Mouse (Mus musculus) liver, embryonic 11.5 days (tissue): ENCODE measurements around the gene Ppp4r2. TPM values are rescaled to one million over a fixed set of nuclear protein-coding genes. Genes with fewer than 3 reads are reported as not detected.

ENCODE experiments used
- ATAC-seq: fragments of 200-750 bp; cut with Nextera tagmentation; replicated peaks from 2 replicates; pipeline ENCODE4 v1.8.0; 2017; ENCODE audit warnings: moderate number of reproducible peaks, mild to moderate bottlenecking, moderate TSS enrichment, moderate library complexity; ENCODE audit not compliant: low FRiP score
- DNase-seq: peaks from one replicate; pipeline ENCODE4 v3.0.0-alpha.2; 2017; ENCODE audit warnings: low spot score
- H3K27ac ChIP-seq: fragments of 300-500 bp; sonication (generic); 2 replicates; pipeline ENCODE4 v1.5.1; 2014; ENCODE audit warnings: mild to moderate bottlenecking, low read depth, low read length, control low read depth
- H3K27me3 ChIP-seq: fragments of 300-500 bp; sonication (generic); replicated peaks from 2 replicates; pipeline ENCODE4 v1.6.1; 2014; ENCODE audit warnings: low read length, mixed read lengths; ENCODE audit not compliant: control insufficient read depth, insufficient read depth
- H3K36me3 ChIP-seq: fragments of 300-500 bp; sonication (generic); 2 replicates; pipeline ENCODE4 v1.6.1; 2014; ENCODE audit warnings: mild to moderate bottlenecking, low read length, moderate library complexity, mixed read lengths; ENCODE audit not compliant: control insufficient read depth, insufficient read depth
- H3K4me1 ChIP-seq: fragments of 300-500 bp; sonication (generic); replicated peaks from 2 replicates; pipeline ENCODE4 v1.6.1; 2014; ENCODE audit warnings: low read length, mixed read lengths; ENCODE audit not compliant: control insufficient read depth, insufficient read depth
- H3K4me2 ChIP-seq: fragments of 300-500 bp; sonication (generic); 2 replicates; pipeline ENCODE4 v1.6.1; 2014; ENCODE audit warnings: mild to moderate bottlenecking, control low read depth, moderate library complexity
- H3K4me3 ChIP-seq: fragments of 300-500 bp; sonication (generic); 2 replicates; pipeline ENCODE4 v1.5.1; 2014; ENCODE audit warnings: low read depth, low read length, control low read depth
- H3K9ac ChIP-seq: fragments of 300-500 bp; sonication (generic); 2 replicates; pipeline ENCODE4 v1.6.1; 2014; ENCODE audit warnings: low read depth, low read length, control low read depth
- H3K9me3 ChIP-seq: fragments of 300-500 bp; sonication (generic); 2 replicates; pipeline ENCODE4 v1.6.1; 2016; ENCODE audit warnings: low read length, inconsistent platforms, mixed read lengths; ENCODE audit not compliant: control insufficient read depth
- WGBS: fragments of 180-500 bp; shearing (Covaris S2); extraction: QIAGEN DNeasy Blood & Tissue Kit; methylation state at CpG from one replicate; pipeline ENCODE4 v1.1.7; 2014; 5-methylcytosine and 5-hydroxymethylcytosine counted together
- polyA plus RNA-seq: library from polyadenylated mRNA; unstranded; fragments of >200 nt; fragmentation: Nextera tagmentation; extraction: Ambion mirVana; gene quantifications from 2 replicates; pipeline ENCODE4 v1.2.1, GENCODE M21; 2014

Ppp4r2 gene
- 25.0 and 26.5 TPM in 2 replicates for polyA plus RNA-seq

DNA sequence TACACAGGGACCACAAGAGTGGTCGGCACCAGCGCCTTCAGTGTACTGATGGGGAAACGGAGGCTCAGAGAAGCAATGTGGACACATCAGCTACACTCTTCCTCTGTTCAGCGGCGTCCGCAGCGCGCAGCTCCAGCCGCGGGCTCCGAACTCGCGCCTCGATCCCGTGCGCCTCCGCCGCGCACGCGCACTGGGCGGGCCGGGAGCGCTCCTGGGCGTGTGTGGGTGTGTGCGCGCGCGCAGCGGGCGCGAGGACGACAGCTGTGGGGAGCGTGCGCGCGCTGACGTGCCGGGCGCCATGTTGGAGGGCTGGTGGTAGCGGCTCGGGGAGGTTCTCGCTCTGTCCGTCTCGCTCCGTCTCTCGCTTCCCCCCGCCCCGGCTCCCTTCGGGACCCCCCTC lies at the start of gene Ppp4r2:
TSS of gene Ppp4r2 (plus strand) at position 268 of the 400 bp plus-strand sequence.
- Histone ChIP-seq H3K36me3 (peaks cover 21% of the 10 kb centered on the region), H3K4me3 (peak within 1 kb of the TSS; percentile 77), H3K9me3 (no peaks in the 10 kb centered on the region), H3K4me1 (peaks cover 12% of the 10 kb centered on the region), H3K27me3 (no peaks in the 10 kb centered on the region), H3K4me2 (peak within 1 kb of the TSS; percentile 75), H3K9ac (peak within 1 kb of the TSS; percentile 82), H3K27ac (peak within 1 kb of the TSS; percentile 80)
- ATAC-seq (peak; percentile 92), DNase-seq (peak; percentile 86)
- under 1% methylated on average over 40 of the region's 50 CpGs for WGBS

DNA sequence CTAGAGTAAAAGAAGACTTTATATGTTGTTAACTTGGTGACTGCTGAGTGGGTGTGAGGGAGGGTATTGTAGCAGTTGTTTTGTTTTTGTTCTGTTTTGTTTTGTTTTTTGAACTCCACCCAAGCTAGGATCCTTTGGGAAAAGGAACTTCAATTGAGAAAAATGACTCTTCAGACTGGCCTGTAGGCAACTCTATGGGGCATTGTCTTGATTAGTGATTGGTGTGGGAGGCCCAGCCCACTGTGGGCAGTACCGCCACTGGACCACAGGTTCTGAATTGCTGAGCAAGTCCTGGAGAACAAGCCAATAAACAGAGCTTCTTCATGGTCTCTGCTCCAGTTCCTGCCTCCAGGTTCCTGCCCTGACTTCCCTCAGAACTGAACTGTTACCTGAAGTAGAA lies 45.7 kb upstream of the Ppp4r2 start:
- no peak overlapping the region for H3K27ac ChIP-seq
- H3K27me3 ChIP-seq = no peaks in the 10 kb centered on the region
- no peaks in the 10 kb centered on the region for H3K4me1 ChIP-seq
- DNase-seq (no peak), ATAC-seq (no peak)
- no peak overlapping the region for H3K4me3 ChIP-seq
- H3K36me3 ChIP-seq = no peaks in the 10 kb centered on the region
- WGBS = 72% methylated on average over 1 of the region's 1 CpGs
- H3K4me2 ChIP-seq = no peak overlapping the region
- H3K9me3 ChIP-seq = no peaks in the 10 kb centered on the region
- no peak overlapping the region for H3K9ac ChIP-seq

DNA sequence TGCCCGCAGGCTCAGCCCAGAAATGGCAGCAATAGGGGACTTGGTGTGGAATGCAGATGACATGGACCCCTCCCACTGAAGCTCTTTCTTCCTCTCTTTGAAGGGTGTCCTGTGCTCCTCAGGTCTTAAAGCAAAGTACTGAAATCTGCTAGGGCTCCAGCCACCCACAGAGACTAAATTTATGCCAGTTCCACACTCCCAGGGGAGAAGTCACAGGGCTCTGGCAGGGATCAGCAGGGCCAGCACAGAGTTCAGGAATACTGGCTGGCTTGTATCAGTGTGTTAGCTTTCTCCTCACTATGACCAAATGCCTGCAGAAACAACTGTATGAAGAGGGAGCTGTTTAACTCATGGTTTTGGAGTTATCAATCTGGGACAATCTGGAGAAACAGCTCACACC lies 44.3 kb upstream of the Ppp4r2 start:
- no peaks in the 10 kb centered on the region for H3K4me1 ChIP-seq
- H3K9ac ChIP-seq = no peak overlapping the region
- 100% methylated on average over 1 of the region's 1 CpGs for WGBS
- H3K36me3 ChIP-seq = no peaks in the 10 kb centered on the region
- no peak overlapping the region for H3K4me2 ChIP-seq
- H3K4me3 ChIP-seq = no peak overlapping the region
- ATAC-seq (no peak), DNase-seq (no peak)
- H3K27me3 ChIP-seq = no peaks in the 10 kb centered on the region
- no peak overlapping the region for H3K27ac ChIP-seq
- no peaks in the 10 kb centered on the region for H3K9me3 ChIP-seq

DNA sequence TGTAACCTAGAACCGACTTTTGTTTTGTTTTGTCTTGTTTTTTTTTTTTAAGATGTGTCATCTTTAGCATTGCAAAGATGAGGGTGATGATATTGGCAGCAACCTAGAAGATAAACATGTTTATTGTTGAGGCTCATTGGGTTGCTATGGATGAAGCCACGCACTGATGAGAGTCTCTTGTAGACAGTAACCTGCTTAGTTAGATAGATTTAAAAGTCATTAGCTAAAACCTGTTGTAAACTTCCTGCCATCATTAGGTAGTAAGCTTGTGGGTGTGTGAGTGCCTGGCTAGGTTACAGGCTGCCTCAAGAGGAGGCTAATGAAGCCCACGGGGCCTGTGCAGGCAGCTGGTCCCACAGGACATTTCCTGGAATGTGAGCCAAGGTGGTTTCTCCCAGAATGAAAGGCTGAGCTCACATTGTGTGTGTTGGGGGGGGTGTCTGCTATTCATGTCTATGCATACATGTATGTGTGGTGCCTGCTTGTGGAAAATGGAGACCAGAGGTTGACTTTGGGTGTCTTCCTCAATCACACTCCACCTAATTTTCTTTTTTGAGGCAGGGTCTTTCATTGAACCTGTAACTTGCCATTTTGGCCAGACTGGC lies 41.3 kb upstream of the Ppp4r2 start:
- no peaks in the 10 kb centered on the region for H3K4me1 ChIP-seq
- no peak overlapping the region for H3K27ac ChIP-seq
- no peak overlapping the region for H3K4me2 ChIP-seq
- no peak overlapping the region for H3K9ac ChIP-seq
- H3K36me3 ChIP-seq = no peaks in the 10 kb centered on the region
- 67% methylated on average over 3 of the region's 3 CpGs for WGBS
- ATAC-seq (no peak), DNase-seq (no peak)
- H3K9me3 ChIP-seq = no peaks in the 10 kb centered on the region
- H3K4me3 ChIP-seq = no peak overlapping the region
- H3K27me3 ChIP-seq = no peaks in the 10 kb centered on the region

GRCm38 (mm10) chr6:100792973-100793769 lies 40.3 kb upstream of the Ppp4r2 start:
- H3K27ac ChIP-seq = no peak overlapping the region
- H3K4me1 ChIP-seq = no peaks in the 10 kb centered on the region
- ATAC-seq = no peak
- H3K9ac ChIP-seq = no peak overlapping the region
- H3K4me2 ChIP-seq = no peak overlapping the region
- H3K4me3 ChIP-seq = no peak overlapping the region
- no peaks in the 10 kb centered on the region for H3K27me3 ChIP-seq
- H3K9me3 ChIP-seq = no peaks in the 10 kb centered on the region
- no peak for DNase-seq
- 83% methylated on average over 14 of the region's 14 CpGs for WGBS
- no peaks in the 10 kb centered on the region for H3K36me3 ChIP-seq

DNA sequence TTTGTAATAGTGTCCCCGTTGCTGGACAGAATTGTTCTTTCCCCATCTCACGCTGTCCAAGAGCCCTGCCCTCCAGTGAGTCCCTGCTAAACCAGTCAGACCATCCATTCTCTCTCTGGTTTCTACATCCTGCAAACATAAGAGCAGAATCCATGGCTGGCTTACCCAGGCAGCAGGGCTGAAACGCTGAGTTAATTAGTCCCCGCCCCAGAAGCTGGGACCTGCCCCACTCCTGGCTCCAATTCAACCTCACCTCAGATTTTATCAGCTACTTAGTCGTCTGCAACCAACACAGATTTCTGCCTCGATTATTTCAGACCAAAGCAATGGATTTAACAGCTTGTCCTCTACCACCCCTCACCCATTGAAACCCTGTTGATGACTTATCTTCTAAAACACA lies 37.6 kb upstream of the Ppp4r2 start:
- no peak for DNase-seq

DNA sequence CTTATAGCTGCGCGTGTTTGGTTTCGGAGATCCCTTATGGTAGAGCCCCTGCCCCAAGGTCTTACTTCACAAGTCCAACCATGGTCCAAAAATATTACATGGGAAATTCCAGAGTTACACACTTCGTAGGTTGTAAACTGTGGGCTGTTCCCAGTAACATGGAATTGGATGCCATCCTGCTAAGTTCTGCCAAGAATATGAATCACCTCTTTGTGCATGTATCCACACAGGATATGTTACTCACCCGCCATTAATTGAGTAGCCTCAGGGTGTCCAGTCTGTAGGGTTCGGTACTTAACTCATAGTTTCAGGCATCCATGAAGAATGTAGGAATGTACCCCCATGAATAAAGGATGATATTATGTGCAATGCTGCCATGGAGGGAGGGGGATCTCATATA lies 34.1 kb upstream of the Ppp4r2 start:
- DNase-seq (no peak), ATAC-seq (no peak)
- WGBS = 88% methylated on average over 6 of the region's 6 CpGs

More for the DNA sequence above, 37.6 kb upstream of the Ppp4r2 start:
- no peak overlapping the region for H3K27ac ChIP-seq
- 44% methylated on average over 6 of the region's 6 CpGs for WGBS
- H3K4me3 ChIP-seq = no peak overlapping the region
- no peak overlapping the region for H3K4me2 ChIP-seq
- H3K9ac ChIP-seq = no peak overlapping the region
- no peak for ATAC-seq
- no peaks in the 10 kb centered on the region for H3K36me3 ChIP-seq
- H3K27me3 ChIP-seq = no peaks in the 10 kb centered on the region
- H3K4me1 ChIP-seq = no peaks in the 10 kb centered on the region
- H3K9me3 ChIP-seq = no peaks in the 10 kb centered on the region

GRCm38 (mm10) chr6:100799766-100800165 lies 33.7 kb upstream of the Ppp4r2 start:
- H3K36me3 ChIP-seq = no peaks in the 10 kb centered on the region
- whole genome bisulfite sequencing = 87% methylated on average over 4 of the region's 4 CpGs

More for the DNA sequence above, 34.1 kb upstream of the Ppp4r2 start:
- H3K27me3 ChIP-seq = no peaks in the 10 kb centered on the region
- no peak overlapping the region for H3K4me2 ChIP-seq
- H3K9me3 ChIP-seq = no peaks in the 10 kb centered on the region
- no peak overlapping the region for H3K4me3 ChIP-seq
- H3K4me1 ChIP-seq = no peaks in the 10 kb centered on the region
- no peaks in the 10 kb centered on the region for H3K36me3 ChIP-seq
- H3K9ac ChIP-seq = no peak overlapping the region
- H3K27ac ChIP-seq = no peak overlapping the region

DNA sequence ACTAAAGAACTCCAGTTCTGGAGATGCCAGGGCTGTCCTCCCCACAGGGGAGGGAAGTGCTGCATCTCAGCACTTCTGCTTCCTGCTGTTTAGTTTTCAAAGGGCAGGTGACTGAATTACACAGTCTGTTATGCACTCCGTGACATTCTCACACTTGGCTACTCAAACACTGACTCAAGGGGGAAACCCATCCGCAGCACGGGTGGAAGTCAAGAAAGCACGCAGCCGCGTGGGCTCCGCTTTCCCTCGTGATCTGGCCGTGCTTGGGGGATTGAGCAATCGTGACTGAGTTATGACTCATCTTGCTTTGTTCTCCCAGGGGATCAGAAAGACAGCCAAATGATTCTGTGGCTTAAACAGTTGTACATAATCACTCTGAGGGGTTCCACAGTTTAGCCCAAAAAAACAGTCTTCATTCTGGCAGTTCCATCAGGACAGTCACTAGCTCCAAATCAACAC lies 32.9 kb upstream of the Ppp4r2 start:
- Histone ChIP-seq H3K9me3 (no peaks in the 10 kb centered on the region), H3K4me2 (no peak overlapping the region), H3K9ac (no peak overlapping the region), H3K36me3 (no peaks in the 10 kb centered on the region), H3K27me3 (no peaks in the 10 kb centered on the region), H3K27ac (no peak overlapping the region), H3K4me3 (no peak overlapping the region), H3K4me1 (no peaks in the 10 kb centered on the region)
- no peak for DNase-seq
- WGBS = 62% methylated on average over 10 of the region's 10 CpGs
- ATAC-seq = no peak

More at GRCm38 (mm10) chr6:100799766-100800165, 33.7 kb upstream of the Ppp4r2 start:
- Histone ChIP-seq H3K4me3 (no peak overlapping the region), H3K27ac (no peak overlapping the region), H3K9ac (no peak overlapping the region), H3K4me1 (no peaks in the 10 kb centered on the region), H3K9me3 (no peaks in the 10 kb centered on the region), H3K27me3 (no peaks in the 10 kb centered on the region), H3K4me2 (no peak overlapping the region)
- ATAC-seq (no peak), DNase-seq (no peak)
